Mouse (Mus musculus): Measurements from ENCODE around the gene 3425401B19Rik. TPM values are rescaled to one million over a fixed set of nuclear protein-coding genes. Genes with fewer than 3 reads are reported as not detected.

3425401B19Rik gene
- polyA plus RNA-seq, 1 experiment from 2014 or later = 8.3 TPM

- no peaks in the 10 kb centered on the region for H3K36me3 ChIP-seq (ENCODE audit: control insufficient read depth, insufficient read depth, low read length)
- H3K9me3 ChIP-seq (ENCODE audit: control insufficient read depth, low read length) = no peaks in the 10 kb centered on the region
- H3K27ac ChIP-seq (replicated peaks in 1 of 2; ENCODE audit: control insufficient read depth in 1 of 2, insufficient read depth in 1 of 2, low read depth in 2 of 2, low read length in 2 of 2) = peak overlapping the region; percentile 96 to 97
- no peaks in the 10 kb centered on the region for H3K27me3 ChIP-seq (ENCODE audit: control insufficient read depth, insufficient read depth, low read length)
- peaks cover 23 to 34% of the 10 kb centered on the region in 2 experiments for H3K4me1 ChIP-seq (ENCODE audit: control insufficient read depth in 2 of 2, insufficient read depth in 2 of 2, low read length in 2 of 2)
- ATAC-seq (ENCODE audit: insufficient number of reproducible peaks, insufficient read depth, low FRiP score, low read depth) = no peak
- peak overlapping the region; percentile 69 for H3K4me2 ChIP-seq (ENCODE audit: low read length)
- WGBS = 31% methylated on average over 19 of the region's 19 CpGs
- H3K4me3 ChIP-seq (ENCODE audit: control insufficient read depth in 1 of 2, insufficient read depth in 1 of 2, low read depth in 1 of 2, low read length in 2 of 2) = peak overlapping the region; percentile 51 to 55
- peak overlapping the region; percentile 84 for H3K9ac ChIP-seq (ENCODE audit: low read length)
Measured at GRCm38 (mm10) chr14:32684735-32685105, 373 bp downstream of the 3425401B19Rik start.

DNA sequence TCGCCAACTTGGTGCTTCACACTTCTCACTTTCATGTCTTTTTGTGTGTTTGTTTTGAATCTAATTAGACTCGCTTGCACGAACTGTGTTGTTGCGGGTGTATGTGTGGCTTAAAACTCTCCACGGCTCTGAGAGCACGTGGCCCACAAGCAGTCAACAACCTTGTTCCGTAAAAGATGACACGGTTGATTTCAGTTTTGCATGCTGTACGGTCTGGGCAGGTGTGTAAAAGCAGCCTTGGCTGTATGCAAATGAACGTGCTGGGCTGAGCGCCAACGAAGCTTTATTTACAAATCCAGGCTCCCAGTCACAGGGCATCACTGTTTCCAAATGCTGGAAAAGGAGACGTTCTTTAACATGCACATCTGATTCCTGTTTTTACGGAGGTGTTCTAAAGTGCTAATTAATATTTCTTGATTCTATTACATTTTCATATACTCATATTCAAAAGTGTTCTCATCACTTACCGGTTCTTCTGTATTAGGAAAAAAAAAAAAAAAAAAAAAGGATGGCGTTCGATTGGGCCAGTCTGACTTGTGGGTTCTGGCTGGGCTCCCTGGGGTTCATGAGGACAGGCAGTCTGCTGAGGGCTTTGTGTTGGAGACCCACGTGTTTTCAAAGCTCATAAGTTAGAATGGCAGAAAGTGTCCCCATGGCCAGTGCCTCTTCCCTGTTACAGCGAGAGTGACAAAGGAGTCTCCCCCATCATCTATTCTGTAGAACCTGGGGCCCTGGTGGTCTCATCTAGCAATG lies 935 bp downstream of the 3425401B19Rik start:
- peak overlapping the region; percentile 84 for H3K9ac ChIP-seq (ENCODE audit: low read length)
- H3K4me3 ChIP-seq (ENCODE audit: control insufficient read depth in 1 of 2, insufficient read depth in 1 of 2, low read depth in 1 of 2, low read length in 2 of 2) = peak overlapping the region; percentile 51 to 55
- peaks cover 28 to 39% of the 10 kb centered on the region in 2 experiments for H3K4me1 ChIP-seq (ENCODE audit: control insufficient read depth in 2 of 2, insufficient read depth in 2 of 2, low read length in 2 of 2)
- no peaks in the 10 kb centered on the region for H3K36me3 ChIP-seq (ENCODE audit: control insufficient read depth, insufficient read depth, low read length)
- 31% methylated on average over 19 of the region's 19 CpGs for WGBS
- H3K4me2 ChIP-seq (ENCODE audit: low read length) = peak overlapping the region; percentile 69
- H3K9me3 ChIP-seq (ENCODE audit: control insufficient read depth, low read length) = no peaks in the 10 kb centered on the region
- no peaks in the 10 kb centered on the region for H3K27me3 ChIP-seq (ENCODE audit: control insufficient read depth, insufficient read depth, low read length)
- peak overlapping the region; percentile 96 to 97 for H3K27ac ChIP-seq (replicated peaks in 1 of 2; ENCODE audit: control insufficient read depth in 1 of 2, insufficient read depth in 1 of 2, low read depth in 2 of 2, low read length in 2 of 2)
- no peak for ATAC-seq (ENCODE audit: insufficient number of reproducible peaks, insufficient read depth, low FRiP score, low read depth)

DNA sequence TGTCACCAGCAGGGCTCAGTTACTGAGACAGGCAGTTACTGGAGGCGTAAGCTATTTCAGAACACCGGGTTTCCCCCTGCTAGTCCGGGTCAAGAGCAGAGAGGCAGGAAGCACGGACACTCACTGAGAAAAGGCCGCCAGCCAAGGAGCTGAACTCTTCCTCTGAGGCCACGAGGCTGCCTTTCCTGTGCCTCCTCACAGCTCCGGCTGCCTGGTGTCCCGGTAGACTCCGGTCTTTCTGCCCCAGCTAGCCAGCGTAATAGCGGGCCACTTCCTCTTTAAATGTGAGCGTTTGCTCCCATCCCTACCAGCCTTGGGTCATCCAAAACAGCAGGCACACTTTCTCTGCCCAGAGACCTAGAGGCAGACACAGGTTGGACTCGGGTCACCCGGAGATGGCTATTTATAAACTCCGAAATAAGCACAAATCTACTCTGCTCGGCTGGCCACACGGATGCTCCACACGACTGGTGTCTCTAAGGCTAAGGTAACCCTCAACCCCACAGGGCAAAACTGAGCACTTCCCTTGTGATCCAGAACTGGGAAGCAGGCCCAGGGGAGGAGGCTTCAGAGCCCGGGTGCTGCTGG lies 1.7 kb downstream of the 3425401B19Rik start:
- H3K27ac ChIP-seq (replicated peaks in 1 of 2; ENCODE audit: control insufficient read depth in 1 of 2, insufficient read depth in 1 of 2, low read depth in 2 of 2, low read length in 2 of 2) = peak overlapping the region; percentile 83 to 97
- H3K4me2 ChIP-seq (ENCODE audit: low read length) = peak overlapping the region; percentile 69
- peaks cover 31 to 39% of the 10 kb centered on the region in 2 experiments for H3K4me1 ChIP-seq (ENCODE audit: control insufficient read depth in 2 of 2, insufficient read depth in 2 of 2, low read length in 2 of 2)
- WGBS = 13% methylated on average over 19 of the region's 19 CpGs
- H3K36me3 ChIP-seq (ENCODE audit: control insufficient read depth, insufficient read depth, low read length) = no peaks in the 10 kb centered on the region
- no peaks in the 10 kb centered on the region for H3K27me3 ChIP-seq (ENCODE audit: control insufficient read depth, insufficient read depth, low read length)
- no peak for ATAC-seq (ENCODE audit: insufficient number of reproducible peaks, insufficient read depth, low FRiP score, low read depth)
- peak overlapping the region; percentile 84 for H3K9ac ChIP-seq (ENCODE audit: low read length)
- peak overlapping the region; percentile 51 to 55 for H3K4me3 ChIP-seq (ENCODE audit: control insufficient read depth in 1 of 2, insufficient read depth in 1 of 2, low read depth in 1 of 2, low read length in 2 of 2)
- no peaks in the 10 kb centered on the region for H3K9me3 ChIP-seq (ENCODE audit: control insufficient read depth, low read length)

DNA sequence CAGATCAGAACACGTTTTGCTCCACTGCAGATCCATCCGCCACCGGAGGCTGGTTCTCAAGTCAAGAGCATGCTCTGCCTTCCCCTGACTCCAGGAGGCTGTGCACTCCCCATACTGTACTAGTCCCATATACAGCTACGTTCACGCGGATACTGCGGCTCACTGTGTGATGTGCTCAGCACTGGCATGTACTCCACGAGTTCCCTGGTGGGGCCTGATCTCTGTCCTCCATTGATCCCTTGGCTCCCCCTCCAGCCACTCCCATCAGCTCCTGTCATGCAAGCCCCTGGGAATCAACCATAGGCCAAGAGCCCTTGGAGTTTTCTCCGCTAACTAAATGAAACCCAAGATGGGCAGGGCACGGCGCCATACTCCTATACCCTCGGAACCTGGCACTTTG lies 2.6 kb downstream of the 3425401B19Rik start:
- Histone ChIP-seq H3K4me3 (ENCODE audit: control insufficient read depth in 1 of 2, insufficient read depth in 1 of 2, low read depth in 1 of 2, low read length in 2 of 2) (peak overlapping the region; percentile 51 to 55; a peak in 3 of 4 replicates), H3K9me3 (ENCODE audit: control insufficient read depth, low read length) (no peaks in the 10 kb centered on the region), H3K36me3 (ENCODE audit: control insufficient read depth, insufficient read depth, low read length) (no peaks in the 10 kb centered on the region), H3K4me2 (ENCODE audit: low read length) (peak overlapping the region; percentile 69), H3K27me3 (ENCODE audit: control insufficient read depth, insufficient read depth, low read length) (no peaks in the 10 kb centered on the region), H3K4me1 (ENCODE audit: control insufficient read depth in 2 of 2, insufficient read depth in 2 of 2, low read length in 2 of 2) (peaks cover 31 to 39% of the 10 kb centered on the region in 2 experiments), H3K27ac (replicated peaks in 1 of 2; ENCODE audit: control insufficient read depth in 1 of 2, insufficient read depth in 1 of 2, low read depth in 2 of 2, low read length in 2 of 2) (peak overlapping the region in 1 of 2 experiments; percentile 97; a peak in 1 of 4 replicates), H3K9ac (ENCODE audit: low read length) (peak overlapping the region; percentile 84)
- WGBS = 81% methylated on average over 12 of the region's 12 CpGs
- ATAC-seq (ENCODE audit: insufficient number of reproducible peaks, insufficient read depth, low FRiP score, low read depth) = 0 out of 2 replicates have a peak, but pooled peaks have one; percentile 3

DNA sequence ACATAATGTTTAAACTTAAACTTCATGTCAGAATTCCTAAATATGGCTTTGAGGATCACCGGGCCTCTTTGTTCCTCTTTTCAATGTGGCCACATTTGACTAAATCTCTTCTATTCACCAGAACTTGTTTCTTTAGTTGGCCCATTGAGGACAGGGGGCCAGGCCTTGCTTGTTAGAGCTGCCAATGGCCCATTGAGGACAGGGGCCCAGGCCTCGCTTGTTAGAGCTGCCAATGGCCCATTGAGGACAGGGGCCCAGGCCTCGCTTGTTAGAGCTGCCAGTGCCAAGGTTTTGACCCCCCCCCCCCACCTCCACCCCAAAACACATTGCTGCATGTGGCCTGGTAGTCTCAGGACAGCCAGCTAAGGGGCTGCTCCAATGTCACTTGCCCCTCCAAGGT lies 3.5 kb downstream of the 3425401B19Rik start:
- H3K9ac ChIP-seq (ENCODE audit: low read length) = no peak overlapping the region
- H3K4me1 ChIP-seq (ENCODE audit: control insufficient read depth in 2 of 2, insufficient read depth in 2 of 2, low read length in 2 of 2) = peaks cover 31 to 33% of the 10 kb centered on the region in 2 experiments
- H3K4me3 ChIP-seq (ENCODE audit: control insufficient read depth in 1 of 2, insufficient read depth in 1 of 2, low read depth in 1 of 2, low read length in 2 of 2) = no peak overlapping the region
- whole genome bisulfite sequencing = 90% methylated on average over 3 of the region's 3 CpGs
- no peak overlapping the region for H3K27ac ChIP-seq (replicated peaks in 1 of 2; ENCODE audit: control insufficient read depth in 1 of 2, insufficient read depth in 1 of 2, low read depth in 2 of 2, low read length in 2 of 2)
- H3K9me3 ChIP-seq (ENCODE audit: control insufficient read depth, low read length) = no peaks in the 10 kb centered on the region
- no peak overlapping the region for H3K4me2 ChIP-seq (ENCODE audit: low read length)
- no peaks in the 10 kb centered on the region for H3K27me3 ChIP-seq (ENCODE audit: control insufficient read depth, insufficient read depth, low read length)
- ATAC-seq (ENCODE audit: insufficient number of reproducible peaks, insufficient read depth, low FRiP score, low read depth) = no peak
- H3K36me3 ChIP-seq (ENCODE audit: control insufficient read depth, insufficient read depth, low read length) = no peaks in the 10 kb centered on the region

DNA sequence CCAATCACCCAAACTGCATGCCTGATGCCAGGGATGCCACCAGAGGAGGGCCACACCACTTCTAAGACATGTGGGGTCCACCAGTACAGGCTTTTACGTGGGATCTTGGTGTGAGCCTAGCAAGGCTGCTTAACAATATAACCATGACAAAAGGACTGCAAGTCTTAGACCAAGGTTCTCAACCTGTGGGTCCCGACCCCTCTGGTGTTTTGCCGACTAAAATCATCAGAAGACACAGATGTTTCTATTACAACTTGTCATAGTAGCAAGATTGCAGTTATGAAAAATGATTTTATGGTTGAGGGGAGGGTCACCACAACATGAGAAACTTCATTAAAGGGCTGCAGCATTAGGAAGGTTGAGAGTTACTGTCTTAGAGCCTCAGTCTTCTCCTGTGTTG lies 6.5 kb downstream of the 3425401B19Rik start:
- H3K27me3 ChIP-seq (ENCODE audit: control insufficient read depth, insufficient read depth, low read length) = no peaks in the 10 kb centered on the region
- no peak for ATAC-seq (ENCODE audit: insufficient number of reproducible peaks, insufficient read depth, low FRiP score, low read depth)
- no peak overlapping the region for H3K9ac ChIP-seq (ENCODE audit: low read length)
- no peak overlapping the region for H3K27ac ChIP-seq (replicated peaks in 1 of 2; ENCODE audit: control insufficient read depth in 1 of 2, insufficient read depth in 1 of 2, low read depth in 2 of 2, low read length in 2 of 2)
- H3K9me3 ChIP-seq (ENCODE audit: control insufficient read depth, low read length) = no peaks in the 10 kb centered on the region
- WGBS = 78% methylated on average over 3 of the region's 3 CpGs
- no peak overlapping the region for H3K4me2 ChIP-seq (ENCODE audit: low read length)
- no peak overlapping the region for H3K4me3 ChIP-seq (ENCODE audit: control insufficient read depth in 1 of 2, insufficient read depth in 1 of 2, low read depth in 1 of 2, low read length in 2 of 2)
- peaks cover 23 to 28% of the 10 kb centered on the region in 2 experiments for H3K4me1 ChIP-seq (ENCODE audit: control insufficient read depth in 2 of 2, insufficient read depth in 2 of 2, low read length in 2 of 2)
- peaks cover 7% of the 10 kb centered on the region; the same call in 1 of the 2 replicates for H3K36me3 ChIP-seq (ENCODE audit: control insufficient read depth, insufficient read depth, low read length)

DNA sequence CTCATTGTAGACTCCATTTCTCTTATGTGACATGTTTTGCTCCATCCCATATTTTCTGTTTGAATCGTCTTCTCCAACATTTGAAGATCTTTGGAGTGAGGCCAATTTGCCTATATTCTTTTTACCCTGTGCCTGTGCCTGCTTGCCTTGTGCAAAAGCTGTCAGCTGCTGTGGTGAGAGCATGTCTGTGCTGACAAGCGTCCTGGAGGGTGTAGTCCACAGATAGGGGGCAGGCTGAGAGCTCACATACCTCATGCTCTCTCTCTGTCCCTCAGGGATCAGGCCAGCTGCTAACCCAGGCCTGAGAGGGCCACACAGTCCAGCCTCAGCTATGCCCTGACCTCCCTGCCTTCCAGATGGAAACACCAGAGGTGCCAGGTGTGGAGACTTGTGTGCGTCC lies 11.9 kb downstream of the 3425401B19Rik start:
- Histone ChIP-seq H3K27ac (replicated peaks in 1 of 2; ENCODE audit: control insufficient read depth in 1 of 2, insufficient read depth in 1 of 2, low read depth in 2 of 2, low read length in 2 of 2) (peak overlapping the region; percentile 4 to 14; a peak in 1 of 4 replicates), H3K9me3 (ENCODE audit: control insufficient read depth, low read length) (no peaks in the 10 kb centered on the region), H3K27me3 (ENCODE audit: control insufficient read depth, insufficient read depth, low read length) (no peaks in the 10 kb centered on the region), H3K4me1 (ENCODE audit: control insufficient read depth in 2 of 2, insufficient read depth in 2 of 2, low read length in 2 of 2) (peaks cover 15 to 22% of the 10 kb centered on the region in 2 experiments), H3K9ac (ENCODE audit: low read length) (no peak overlapping the region), H3K36me3 (ENCODE audit: control insufficient read depth, insufficient read depth, low read length) (peaks cover 9% of the 10 kb centered on the region), H3K4me2 (ENCODE audit: low read length) (no peak overlapping the region), H3K4me3 (ENCODE audit: control insufficient read depth in 1 of 2, insufficient read depth in 1 of 2, low read depth in 1 of 2, low read length in 2 of 2) (no peak overlapping the region)
- 0 out of 2 replicates have a peak, but pooled peaks have one; percentile 42 for ATAC-seq (ENCODE audit: insufficient number of reproducible peaks, insufficient read depth, low FRiP score, low read depth)
- 33% methylated on average over 3 of the region's 3 CpGs for WGBS
